Mouse (Mus musculus): ENCODE results near the gene Mospd1.
A peak's percentile ranks its signal among the peaks of the same experiment; 100 is the strongest.

Mospd1 gene

GRCm38 (mm10) chrX:53370366-53370740 is at the start of gene Mospd1:
TSS of gene Mospd1 (minus strand) at chrX:53370502.
- peak; percentile 48 for DNase-seq (ENCODE audit: low read depth, low spot score)

GRCm38 (mm10) chrX:53386362-53386761 is 16.1 kb upstream of the Mospd1 start:
- DNase-seq (ENCODE audit: low read depth, low spot score) = no peak

- DNase-seq (ENCODE audit: low read depth, low spot score) = no peak
Measured at GRCm38 (mm10) chrX:53383122-53383521, 12.8 kb upstream of the Mospd1 start.

- DNase-seq (ENCODE audit: low read depth, low spot score) = no peak
Measured at GRCm38 (mm10) chrX:53369534-53370365, 552 bp downstream of the Mospd1 start.

- DNase-seq (ENCODE audit: low read depth, low spot score) = no peak
Measured at GRCm38 (mm10) chrX:53364668-53365383, 5.5 kb downstream of the Mospd1 start.

- DNase-seq (ENCODE audit: low read depth, low spot score) = no peak
Measured at GRCm38 (mm10) chrX:53348374-53348773, 21.9 kb downstream of the Mospd1 start.

GRCm38 (mm10) chrX:53341531-53341930 is 28.8 kb downstream of the Mospd1 start:
- no peak for DNase-seq (ENCODE audit: low read depth, low spot score)

GRCm38 (mm10) chrX:53337355-53337754 is 32.9 kb downstream of the Mospd1 start:
- DNase-seq (ENCODE audit: low read depth, low spot score) = no peak

- DNase-seq (ENCODE audit: low read depth, low spot score) = no peak
Measured at GRCm38 (mm10) chrX:53330396-53330795, 39.9 kb downstream of the Mospd1 start.

- no peak for DNase-seq (ENCODE audit: low read depth, low spot score)
Measured at GRCm38 (mm10) chrX:53321111-53321510, 49.2 kb downstream of the Mospd1 start.

GRCm38 (mm10) chrX:53320564-53320963 is 49.7 kb downstream of the Mospd1 start:
- no peak for DNase-seq (ENCODE audit: low read depth, low spot score)
